ENCODE assay signal across 8 mouse cellular contexts in the genomic region with DNA sequence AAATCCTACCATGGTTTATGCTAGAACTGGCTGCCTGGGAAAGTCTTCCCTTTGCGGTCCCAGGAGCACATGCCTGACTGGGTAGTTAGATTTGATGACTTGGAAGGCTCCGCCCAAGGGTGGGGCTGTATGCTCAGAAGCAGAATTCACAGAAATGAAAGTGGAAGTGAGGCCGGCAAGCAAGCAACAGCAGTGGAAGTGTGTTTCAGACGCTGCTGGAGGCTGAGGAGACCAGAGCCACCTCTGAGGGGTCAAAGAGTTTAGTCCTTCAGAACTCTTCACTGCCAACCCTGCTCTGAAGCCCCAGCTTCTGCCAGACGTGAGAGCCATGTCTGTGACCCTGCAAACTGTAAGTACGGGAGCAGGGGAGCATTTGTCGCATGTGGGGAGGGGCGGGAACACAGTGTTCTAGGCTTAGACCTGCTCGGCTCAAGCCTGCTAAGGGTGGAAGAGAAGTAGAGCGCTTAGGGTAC. TPM values are rescaled to one million over a fixed set of nuclear protein-coding genes. Genes with fewer than 3 reads are reported as not detected.
DNase-seq lines count a peak whose midpoint lies in the region; ATAC-seq lines count a peak whose summit lies in the region.

A gene (plus strand): TSS at position 134 of the 473 bp plus-strand sequence.

- peak within 1 kb of the TSS; percentile 37 for H3K4me3 ChIP-seq in hindbrain, embryonic 10.5 days
- H3K4me3 ChIP-seq in hindbrain, embryonic 11.5 days (ENCODE audit: low read depth, low read length) = no peak within 1 kb of the TSS

- no peaks in the 10 kb centered on the region for H3K27me3 ChIP-seq in hindbrain, embryonic 10.5 days (ENCODE audit: insufficient read depth, poor library complexity, severe bottlenecking)
- no peaks in the 10 kb centered on the region for H3K27me3 ChIP-seq in hindbrain, embryonic 11.5 days (ENCODE audit: control insufficient read depth, insufficient read depth, low read length)

- no peak within 1 kb of the TSS for H3K9ac ChIP-seq in hindbrain, embryonic 11.5 days (ENCODE audit: low read depth, low read length)

- peaks cover 33% of the 10 kb centered on the region for H3K36me3 ChIP-seq in hindbrain, embryonic 10.5 days
- 0 out of 2 replicates have a peak, but pooled peaks cover 3% of the 10 kb centered on the region for H3K36me3 ChIP-seq in hindbrain, embryonic 11.5 days (ENCODE audit: control insufficient read depth, insufficient read depth, low read length)

- H3K4me1 ChIP-seq in hindbrain, embryonic 10.5 days (replicated peaks) = peaks cover 15% of the 10 kb centered on the region
- no peaks in the 10 kb centered on the region for H3K4me1 ChIP-seq in hindbrain, embryonic 11.5 days (replicated peaks; ENCODE audit: control insufficient read depth, insufficient read depth, low read length)

- H3K27ac ChIP-seq in hindbrain, embryonic 10.5 days = peak within 1 kb of the TSS; percentile 70; the same call in 1 of the 2 replicates
- no peak within 1 kb of the TSS for H3K27ac ChIP-seq in hindbrain, embryonic 11.5 days (ENCODE audit: low read depth, low read length)

- 42% methylated on average over 10 of the region's 10 CpGs for WGBS in hindbrain, embryonic 10.5 days
- WGBS in hindbrain, embryonic 11.5 days = 40% methylated on average over 10 of the region's 10 CpGs

- no peak for DNase-seq in hindbrain, embryonic 10.5 days (ENCODE audit: low spot score)
- no peak for DNase-seq in hindbrain, embryonic 11.5 days (ENCODE audit: low spot score)
- DNase-seq in c-Kit-negative CD71-positive TER-119-positive erythroid progenitor cells, embryonic 14.5 days (ENCODE audit: low read depth, low spot score) = peak; percentile 88
- DNase-seq in heart, adult 18-20 months = peak; percentile 88 to 93
- peak; percentile 85 to 87 for DNase-seq in kidney, adult 8-10 months
- peak; percentile 93 for DNase-seq in lung, postnatal 10 days
- DNase-seq in spleen, postnatal 36 days (ENCODE audit: low spot score in 2 of 2) = peak; percentile 84 to 89
- no peak for DNase-seq in cerebellum, postnatal 4 days (ENCODE audit: low spot score in 2 of 2)

- no peak within 1 kb of the TSS for H3K4me2 ChIP-seq in hindbrain, embryonic 11.5 days (replicated peaks; ENCODE audit: low read depth, low read length)

- no peaks in the 10 kb centered on the region for H3K9me3 ChIP-seq in hindbrain, embryonic 10.5 days
- H3K9me3 ChIP-seq in hindbrain, embryonic 11.5 days (ENCODE audit: control insufficient read depth, low read length) = no peaks in the 10 kb centered on the region

- ATAC-seq in hindbrain, embryonic 11.5 days (ENCODE audit: low FRiP score) = no peak

RNA-seq across cellular contexts. Expression of the gene that starts here (rescaled TPM):
- polyA plus RNA-seq in hindbrain, embryonic 10.5 days (2016; fragmentation: Nextera tagmentation; extraction: Ambion mirVana) = 3.5 and 3.6 TPM in 2 replicates
- polyA plus RNA-seq in hindbrain, embryonic 11.5 days (2014; fragmentation: Nextera tagmentation; extraction: Ambion mirVana) = 4.5 and 5.0 TPM in 2 replicates
- total RNA-seq in heart, adult 18-20 months (2021) = 10 to 100 TPM; 14.0 to 16.2 TPM

Comparison
In these comparisons a context has a peak if more than half of its experiments do, and no peak if none do; other contexts are left out.
1. DNase-seq: peak in c-Kit-negative CD71-positive TER-119-positive erythroid progenitor cells, embryonic 14.5 days (single experiment), heart, adult 18-20 months (2 of 2), kidney, adult 8-10 months (2 of 2), lung, postnatal 10 days (single experiment) and spleen, postnatal 36 days (2 of 2); none in hindbrain, embryonic 10.5 days (single experiment), hindbrain, embryonic 11.5 days (single experiment) and cerebellum, postnatal 4 days (0 of 2).